Mouse (Mus musculus) CH12.LX (cell line): ENCODE data around the gene Pik3r1. TPM values are rescaled to one million over a fixed set of nuclear protein-coding genes. Genes with fewer than 3 reads are reported as not detected.

ENCODE experiments used
- DNase-seq: peaks from one replicate; pipeline ENCODE4 v3.0.0-alpha.2; 2013; ENCODE audit errors: extremely low read depth
- H3K27ac ChIP-seq: 2 replicates; pipeline ENCODE4 v1.5.1; 2012; ENCODE audit warnings: low read depth, mild to moderate bottlenecking, control low read depth, moderate library complexity; ENCODE audit not compliant: insufficient read depth
- H3K27me3 ChIP-seq: replicated peaks from 2 replicates; pipeline ENCODE3; 2012; ENCODE audit warnings: inconsistent platforms
- H3K36me3 ChIP-seq, 2 experiments: replicated peaks in 1 of 2; 2 replicates each; pipeline versions ENCODE3 to v1.6.1; 2012; ENCODE audit warnings: inconsistent platforms in 1 of 2, low read length in 1 of 2, mild to moderate bottlenecking in 1 of 2, mixed read lengths in 1 of 2, moderate library complexity in 1 of 2; ENCODE audit not compliant: control insufficient read depth in 1 of 2, insufficient read depth in 1 of 2
- H3K4me1 ChIP-seq, 2 experiments: 2 replicates each; pipeline ENCODE4 v1.6.1; 2012; ENCODE audit warnings: inconsistent platforms in 1 of 2, moderate library complexity in 1 of 2; ENCODE audit not compliant: insufficient read depth in 2 of 2, control insufficient read depth in 1 of 2
- H3K4me2 ChIP-seq: 2 replicates; pipeline ENCODE4 v1.6.1; 2012; ENCODE audit warnings: low read depth, mild to moderate bottlenecking, control low read depth; ENCODE audit not compliant: poor library complexity, insufficient read depth, severe bottlenecking
- H3K4me3 ChIP-seq, 3 experiments: fragments of 150-350 bp in 1 of 3; sonication (generic) in 1 of 3; replicated peaks in 1 of 3; 2 replicates each; pipeline versions ENCODE3 to v1.5.1; 2011 to 2012; ENCODE audit warnings: low read depth in 2 of 3, low read length in 2 of 3, mild to moderate bottlenecking in 2 of 3, moderate library complexity in 2 of 3, control low read depth in 1 of 3, improper control_type of control experiment in 1 of 3, inconsistent platforms in 1 of 3, mixed read lengths in 1 of 3; ENCODE audit not compliant: poor library complexity in 1 of 3
- H3K79me2 ChIP-seq: replicated peaks from 2 replicates; pipeline ENCODE4 v1.6.1; 2012; ENCODE audit warnings: mild to moderate bottlenecking, moderate library complexity; ENCODE audit not compliant: control insufficient read depth, poor library complexity, insufficient read depth, severe bottlenecking; ENCODE audit errors: extremely low read depth
- H3K9ac ChIP-seq: 2 replicates; pipeline ENCODE4 v1.6.1; 2012; ENCODE audit warnings: low read depth, mild to moderate bottlenecking, control low read depth, moderate library complexity; ENCODE audit not compliant: insufficient read depth
- H3K9me3 ChIP-seq: replicated peaks from 2 replicates; pipeline ENCODE3; 2012; ENCODE audit warnings: low read length, inconsistent platforms, mixed read lengths
- BHLHE40 ChIP-seq: IDR thresholded peaks from 2 replicates; pipeline ENCODE4 v1.6.1; 2011; ENCODE audit warnings: mild to moderate bottlenecking, low read depth, low read length, improper control_type of control experiment
- CHD1 ChIP-seq: IDR thresholded peaks from 2 replicates; pipeline ENCODE4 v1.6.1; 2012; ENCODE audit warnings: low read depth, low read length, improper control_type of control experiment, inconsistent platforms
- CHD2 ChIP-seq: IDR thresholded peaks from 2 replicates; pipeline ENCODE4 v1.6.1; 2011; ENCODE audit warnings: low read length, improper control_type of control experiment
- CTCF ChIP-seq, 2 experiments: IDR thresholded peaks in 1 of 2; conservative IDR thresholded peaks in 1 of 2; 2 replicates each; pipeline ENCODE4 v1.5.1; 2011 to 2012; ENCODE audit warnings: low read depth in 2 of 2, low read length in 2 of 2, improper control_type of control experiment in 1 of 2, inconsistent platforms in 1 of 2, mild to moderate bottlenecking in 1 of 2, moderate library complexity in 1 of 2
- E2F4 ChIP-seq: IDR thresholded peaks from 2 replicates; pipeline ENCODE4 v1.6.1; 2011; ENCODE audit warnings: low read depth, low read length, improper control_type of control experiment; ENCODE audit not compliant: insufficient replicate concordance
- ELF1 ChIP-seq: IDR thresholded peaks from 2 replicates; pipeline ENCODE4 v1.6.1; 2014; ENCODE audit warnings: low read depth, mild to moderate bottlenecking, inconsistent platforms, low read length, improper control_type of control experiment
- ETS1 ChIP-seq: conservative IDR thresholded peaks from 2 replicates; pipeline ENCODE4 v1.6.1; 2012; ENCODE audit warnings: low read depth, mild to moderate bottlenecking, inconsistent platforms, low read length, improper control_type of control experiment, moderate library complexity
- GABPA ChIP-seq: IDR thresholded peaks from 2 replicates; pipeline ENCODE4 v1.6.1; 2012; ENCODE audit warnings: low read depth, low read length, improper control_type of control experiment, inconsistent platforms; ENCODE audit not compliant: insufficient replicate concordance
- IRF4 ChIP-seq: IDR thresholded peaks from 2 replicates; pipeline ENCODE4 v1.6.1; 2014; ENCODE audit warnings: low read depth, mild to moderate bottlenecking, inconsistent platforms, low read length, improper control_type of control experiment
- JUND ChIP-seq: conservative IDR thresholded peaks from 2 replicates; pipeline ENCODE4 v1.6.1; 2011; ENCODE audit warnings: low read depth, low read length, improper control_type of control experiment
- KAT2A ChIP-seq: IDR thresholded peaks from 2 replicates; pipeline ENCODE4 v1.6.1; 2012; ENCODE audit warnings: low read length, improper control_type of control experiment, inconsistent platforms; ENCODE audit not compliant: insufficient replicate concordance
- MAX ChIP-seq: IDR thresholded peaks from 2 replicates; pipeline ENCODE4 v1.6.1; 2011; ENCODE audit warnings: low read length, improper control_type of control experiment
- MAZ ChIP-seq: IDR thresholded peaks from 2 replicates; pipeline ENCODE4 v1.6.1; 2012; ENCODE audit warnings: low read depth, mild to moderate bottlenecking, inconsistent platforms, low read length, improper control_type of control experiment, moderate library complexity
- MEF2A ChIP-seq: IDR thresholded peaks from 2 replicates; pipeline ENCODE4 v1.6.1; 2014; ENCODE audit warnings: low read depth, mild to moderate bottlenecking, inconsistent platforms, low read length, improper control_type of control experiment, borderline replicate concordance
- MXI1 ChIP-seq: IDR thresholded peaks from 2 replicates; pipeline ENCODE4 v1.6.1; 2011; ENCODE audit warnings: mild to moderate bottlenecking, low read depth, low read length, improper control_type of control experiment
- NRF1 ChIP-seq: IDR thresholded peaks from 2 replicates; pipeline ENCODE4 v1.6.1; 2014; ENCODE audit warnings: low read depth, mild to moderate bottlenecking, inconsistent platforms, low read length, improper control_type of control experiment, moderate library complexity
- PAX5 ChIP-seq: IDR thresholded peaks from 2 replicates; pipeline ENCODE4 v1.6.1; 2012; ENCODE audit warnings: low read length, inconsistent platforms, mixed read lengths
- RAD21 ChIP-seq: IDR thresholded peaks from 2 replicates; pipeline ENCODE4 v1.6.1; 2011; ENCODE audit warnings: low read depth, mild to moderate bottlenecking, low read length, improper control_type of control experiment, moderate library complexity
- RCOR1 ChIP-seq: conservative IDR thresholded peaks from 2 replicates; pipeline ENCODE4 v1.6.1; 2012; ENCODE audit warnings: low read depth, mild to moderate bottlenecking, inconsistent platforms, low read length, improper control_type of control experiment
- SMC3 ChIP-seq: IDR thresholded peaks from 2 replicates; pipeline ENCODE4 v1.6.1; 2011; ENCODE audit warnings: low read depth, low read length, improper control_type of control experiment
- TBP ChIP-seq: conservative IDR thresholded peaks from 2 replicates; pipeline ENCODE4 v1.6.1; 2011; ENCODE audit warnings: low read depth, low read length, improper control_type of control experiment
- UBTF ChIP-seq: IDR thresholded peaks from 2 replicates; pipeline ENCODE4 v1.6.1; 2012; ENCODE audit warnings: low read depth, mild to moderate bottlenecking, inconsistent platforms, low read length, improper control_type of control experiment, moderate library complexity
- USF1 ChIP-seq: IDR thresholded peaks from 2 replicates; pipeline ENCODE4 v1.6.1; 2014; ENCODE audit warnings: low read depth, mild to moderate bottlenecking, inconsistent platforms, low read length, improper control_type of control experiment
- USF2 ChIP-seq: conservative IDR thresholded peaks from 2 replicates; pipeline ENCODE4 v1.6.1; 2011; ENCODE audit warnings: low read depth, low read length, improper control_type of control experiment
- ZC3H11A ChIP-seq: IDR thresholded peaks from 2 replicates; pipeline ENCODE4 v1.6.1; 2012; ENCODE audit warnings: low read depth, mild to moderate bottlenecking, inconsistent platforms, low read length, improper control_type of control experiment
- ZKSCAN1 ChIP-seq: IDR thresholded peaks from 2 replicates; pipeline ENCODE4 v1.6.1; 2012; ENCODE audit warnings: low read depth, inconsistent platforms, low read length, improper control_type of control experiment, borderline replicate concordance
- ZMIZ1 ChIP-seq: IDR thresholded peaks from 2 replicates; pipeline ENCODE4 v1.6.1; 2012; ENCODE audit warnings: low read depth, mild to moderate bottlenecking, inconsistent platforms, low read length, improper control_type of control experiment
- ZNF384 ChIP-seq: IDR thresholded peaks from 2 replicates; pipeline ENCODE4 v1.6.1; 2012; ENCODE audit warnings: low read depth, low read length, improper control_type of control experiment, inconsistent platforms
- dilution Hi-C: fragments of 300-500 bp; cut with MboI; formaldehyde crosslinking; loops from 2 replicates; pipeline ENCODE4 v1.14.3; 2020; ENCODE audit warnings: low sequenced_read_pairs; ENCODE audit not compliant: extremely low pct_unique_long_range_greater_than_20kb, extremely low pct_ligation_motif_present
- in situ Hi-C: fragments of 300-500 bp; cut with MboI; formaldehyde crosslinking; loops from 3 replicates; pipeline ENCODE4 v1.14.3; 2019; ENCODE audit warnings: low sequenced_read_pairs, low pct_ligation_motif_present, low pct_unique_long_range_greater_than_20kb, mixed read lengths
- polyA plus RNA-seq: library from polyadenylated mRNA; unstranded; fragments of >175 nt; gene quantifications from 2 replicates; pipeline ENCODE4 v1.2.1, GENCODE M21; 2012; ENCODE audit warnings: low read depth; ENCODE audit not compliant: insufficient read length
- total RNA-seq, 2 experiments: library from RNA; depleted of rRNA; stranded (reverse); fragments of 300-350 nt in 1 of 2; fragments of >200 nt in 1 of 2; gene quantifications; 2 replicates each; pipeline ENCODE4 v1.2.3; 2012 to 2014

Pik3r1 gene
- total and polyA plus RNA-seq, 3 experiments = 17.5 to 21.0 (median 19.3) TPM

DNA sequence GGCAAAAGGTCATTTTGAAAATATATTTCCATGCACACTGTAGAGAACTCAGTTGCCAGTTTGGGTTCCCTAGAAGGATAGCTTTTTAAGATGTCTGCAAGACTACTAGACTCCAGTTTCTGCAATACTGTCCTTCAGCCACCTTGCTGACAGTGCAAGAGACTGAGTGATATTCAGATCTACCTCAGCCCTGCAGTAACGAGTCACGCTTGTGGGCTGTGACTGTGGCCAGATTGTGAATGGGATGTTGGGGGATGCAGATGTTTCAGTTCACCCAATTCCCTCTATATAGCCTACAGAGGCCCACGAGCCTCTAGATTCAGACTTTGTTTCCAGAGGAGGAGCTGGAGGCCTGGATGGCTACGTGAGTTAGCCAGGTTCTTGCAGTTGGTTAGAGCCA lies 90.0 kb downstream of the Pik3r1 start:
- no peaks in the 10 kb centered on the region for H3K4me1 ChIP-seq
- dilution Hi-C loops = no loop called here
- no peak overlapping the region for H3K27ac ChIP-seq
- no peaks in the 10 kb centered on the region for H3K27me3 ChIP-seq
- no peak for TF ChIP-seq JUND
- TF ChIP-seq USF2 = no peak
- TF ChIP-seq CTCF (conservative IDR thresholded peaks at IDR 0.05 in 1 of 2, IDR thresholded peaks at IDR 0.05 in 1 of 2; ENCODE audit: low read depth in 2 of 2, low read length in 2 of 2) = no peak
- no peak for TF ChIP-seq SMC3
- TF ChIP-seq CHD2 = no peak
- TF ChIP-seq UBTF = no peak
- no peak for TF ChIP-seq MAX
- TF ChIP-seq ZKSCAN1 = no peak
- no peak for TF ChIP-seq MEF2A
- no peak for TF ChIP-seq RAD21
- TF ChIP-seq IRF4 = no peak
- TF ChIP-seq ZC3H11A = no peak
- no peak for TF ChIP-seq MXI1
- TF ChIP-seq GABPA = no peak
- peaks cover 4 to 14% of the 10 kb centered on the region in 2 experiments for H3K36me3 ChIP-seq
- H3K4me3 ChIP-seq = no peak overlapping the region
- H3K9ac ChIP-seq = no peak overlapping the region
- DNase-seq = no peak
- no peaks in the 10 kb centered on the region for H3K79me2 ChIP-seq
- no peaks in the 10 kb centered on the region for H3K9me3 ChIP-seq
- in situ Hi-C loops = no loop called here
- no peak overlapping the region for H3K4me2 ChIP-seq

GRCm38 (mm10) chr13:101673876-101674275 lies 94.1 kb downstream of the Pik3r1 start:
- Histone ChIP-seq H3K4me3 (no peak overlapping the region), H3K4me1 (peaks cover 3 to 13% of the 10 kb centered on the region in 2 experiments; a peak in 3 of 4 replicates), H3K4me2 (no peak overlapping the region), H3K9me3 (peaks cover 2% of the 10 kb centered on the region), H3K9ac (no peak overlapping the region), H3K27me3 (no peaks in the 10 kb centered on the region), H3K79me2 (no peaks in the 10 kb centered on the region), H3K36me3 (no peaks in the 10 kb centered on the region), H3K27ac (no peak overlapping the region)
- in situ Hi-C loops (no loop called here), dilution Hi-C loops (no loop called here)
- no peak for TF ChIP-seq E2F4
- TF ChIP-seq MAX = no peak
- no peak for TF ChIP-seq CHD2
- TF ChIP-seq ELF1 = no peak
- TF ChIP-seq RCOR1 = no peak
- TF ChIP-seq BHLHE40 = no peak
- no peak for TF ChIP-seq CHD1
- no peak for TF ChIP-seq USF1
- TF ChIP-seq GABPA = no peak
- TF ChIP-seq ETS1 = no peak
- TF ChIP-seq MAZ = no peak
- no peak for TF ChIP-seq SMC3
- TF ChIP-seq PAX5 = no peak
- TF ChIP-seq JUND = no peak
- TF ChIP-seq ZNF384 = no peak
- TF ChIP-seq CTCF (conservative IDR thresholded peaks at IDR 0.05 in 1 of 2, IDR thresholded peaks at IDR 0.05 in 1 of 2; ENCODE audit: low read depth in 2 of 2, low read length in 2 of 2) = no peak
- TF ChIP-seq KAT2A = no peak
- TF ChIP-seq NRF1 = no peak
- TF ChIP-seq ZMIZ1 = no peak
- no peak for TF ChIP-seq TBP
- DNase-seq = no peak
